ENCODE assay signal across 8 mouse cellular contexts in the genomic region with DNA sequence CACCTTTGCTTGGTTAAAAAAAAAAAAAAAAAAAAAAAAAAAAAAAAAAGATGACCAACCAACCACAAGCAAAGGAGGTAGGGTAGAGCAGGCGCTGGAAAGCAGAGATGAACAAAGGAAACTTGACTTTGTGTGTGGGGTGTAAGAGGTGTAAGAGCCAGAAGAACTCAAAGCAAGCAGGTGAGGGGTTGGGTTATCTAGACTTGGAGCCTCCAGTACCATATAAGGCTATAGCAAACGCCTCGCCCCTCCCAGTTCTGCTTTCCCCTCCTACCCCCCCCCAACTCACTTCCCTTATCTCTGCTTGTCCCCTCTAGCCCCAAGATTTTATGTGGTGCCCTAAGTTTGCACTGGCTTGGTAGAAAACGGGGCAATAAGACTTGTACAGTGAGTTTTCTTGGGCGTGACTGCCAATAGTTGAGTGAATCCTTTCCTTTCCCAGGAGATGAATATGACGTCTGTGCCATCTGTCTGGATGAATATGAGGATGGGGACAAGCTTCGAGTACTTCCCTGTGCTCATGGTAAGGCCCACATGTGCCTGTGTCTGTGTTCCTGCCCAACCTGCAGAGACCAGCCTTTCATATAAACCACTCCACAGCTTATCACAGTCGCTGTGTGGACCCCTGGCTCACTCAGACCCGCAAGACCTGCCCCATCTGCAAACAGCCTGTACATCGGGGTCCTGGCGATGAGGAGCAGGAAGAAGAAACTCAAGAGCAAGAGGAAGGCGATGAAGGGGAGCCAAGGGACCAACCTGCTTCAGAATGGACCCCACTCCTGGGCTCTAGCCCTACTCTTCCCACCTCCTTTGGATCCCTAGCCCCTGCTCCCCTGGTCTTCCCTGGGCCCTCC. TPM values are rescaled to one million over a fixed set of nuclear protein-coding genes. Genes with fewer than 3 reads are reported as not detected.
DNase-seq lines count a peak whose midpoint lies in the region; ATAC-seq lines count a peak whose summit lies in the region.

No protein-coding gene starts in this region.

- peaks cover 51% of the 10 kb centered on the region for H3K4me1 ChIP-seq in heart, embryonic 10.5 days
- H3K4me1 ChIP-seq in embryonic facial prominence, embryonic 11.5 days (ENCODE audit: control insufficient read depth, insufficient read depth, low read length): peaks cover 4% of the 10 kb centered on the region
- peaks cover 71% of the 10 kb centered on the region for H3K4me1 ChIP-seq in liver, embryonic 15.5 days (replicated peaks)

- H3K4me2 ChIP-seq in embryonic facial prominence, embryonic 11.5 days (ENCODE audit: low read depth, low read length): no peak overlapping the region
- H3K4me2 ChIP-seq in liver, embryonic 15.5 days: peak overlapping the region; percentile 99

- H3K27me3 ChIP-seq in heart, embryonic 10.5 days (ENCODE audit: insufficient read depth, poor library complexity, severe bottlenecking): no peaks in the 10 kb centered on the region
- no peaks in the 10 kb centered on the region for H3K27me3 ChIP-seq in embryonic facial prominence, embryonic 11.5 days (ENCODE audit: control insufficient read depth, insufficient read depth, low read length)
- H3K27me3 ChIP-seq in liver, embryonic 15.5 days: peaks cover under 1% of the 10 kb centered on the region; the same call in 1 of the 2 replicates

- 73% methylated on average over 12 of the region's 12 CpGs for WGBS in heart, embryonic 10.5 days
- 81% methylated on average over 12 of the region's 12 CpGs for WGBS in embryonic facial prominence, embryonic 11.5 days
- WGBS in liver, embryonic 15.5 days (ENCODE audit: insufficient replicate concordance): 36% methylated on average over 12 of the region's 12 CpGs

- DNase-seq in heart, embryonic 10.5 days (ENCODE audit: low spot score): no peak
- DNase-seq in heart, adult 8-10 months (ENCODE audit: low spot score): no peak
- peak; percentile 69 to 71 for DNase-seq in B cell, adult 2 months
- no peak for DNase-seq in embryonic facial prominence, embryonic 11.5 days (ENCODE audit: low spot score)
- no peak for DNase-seq in left cerebral cortex, adult 9 months (ENCODE audit: low spot score in 2 of 2)
- no peak for DNase-seq in retina, embryonic 14.5 days (ENCODE audit: low spot score)

- H3K9ac ChIP-seq in embryonic facial prominence, embryonic 11.5 days (replicated peaks; ENCODE audit: low read length): no peak overlapping the region
- peak overlapping the region; percentile 98 for H3K9ac ChIP-seq in liver, embryonic 15.5 days

- H3K4me3 ChIP-seq in heart, embryonic 10.5 days: peak overlapping the region; percentile 27
- H3K4me3 ChIP-seq in embryonic facial prominence, embryonic 11.5 days (ENCODE audit: low read depth, low read length): no peak overlapping the region
- peak overlapping the region; percentile 82 for H3K4me3 ChIP-seq in liver, embryonic 15.5 days (replicated peaks)

- no peaks in the 10 kb centered on the region for H3K9me3 ChIP-seq in heart, embryonic 10.5 days
- no peaks in the 10 kb centered on the region for H3K9me3 ChIP-seq in embryonic facial prominence, embryonic 11.5 days (replicated peaks; ENCODE audit: control insufficient read depth, low read length)
- H3K9me3 ChIP-seq in liver, embryonic 15.5 days (replicated peaks): no peaks in the 10 kb centered on the region

- H3K36me3 ChIP-seq in heart, embryonic 10.5 days: peaks cover 49% of the 10 kb centered on the region
- H3K36me3 ChIP-seq in embryonic facial prominence, embryonic 11.5 days (replicated peaks; ENCODE audit: control insufficient read depth, insufficient read depth, low read depth, low read length): peaks cover 17% of the 10 kb centered on the region
- peaks cover 44% of the 10 kb centered on the region for H3K36me3 ChIP-seq in liver, embryonic 15.5 days (replicated peaks)

- peak overlapping the region; percentile 62; the same call in 1 of the 2 replicates for H3K27ac ChIP-seq in heart, embryonic 10.5 days
- H3K27ac ChIP-seq in embryonic facial prominence, embryonic 11.5 days (replicated peaks; ENCODE audit: low read depth, low read length): peak overlapping the region; percentile 13; the same call in 1 of the 2 replicates
- H3K27ac ChIP-seq in liver, embryonic 15.5 days (replicated peaks): peak overlapping the region; percentile 99

- no peak for ATAC-seq in embryonic facial prominence, embryonic 11.5 days (replicated peaks; ENCODE audit: insufficient number of reproducible peaks, low FRiP score, low TSS enrichment, low read depth)
- no peak for ATAC-seq in liver, embryonic 15.5 days (ENCODE audit: insufficient read depth)
- no peak for ATAC-seq in frontal cortex, adult (ENCODE audit: low TSS enrichment)

RNA-seq across cellular contexts. Expression of gene Slc25a11, which starts 3.3 kb away (rescaled TPM):
- 207 and 246 TPM in 2 replicates for polyA plus RNA-seq in heart, embryonic 10.5 days (2016; fragmentation: Nextera tagmentation; extraction: Ambion mirVana)
- total RNA-seq in heart, adult 8-10 months (2022): 100 to 1,000 TPM; 640 to 724 (median 656) TPM
- 144 and 150 TPM in 2 replicates for polyA plus RNA-seq in embryonic facial prominence, embryonic 11.5 days (2014; fragmentation: Nextera tagmentation; extraction: Ambion mirVana)
- polyA plus RNA-seq in liver, embryonic 15.5 days (2015; fragmentation: Nextera tagmentation; extraction: Ambion mirVana): 70.3 and 79.4 TPM in 2 replicates

RNA-seq across cellular contexts. Expression of gene Rnf167, which starts 3.5 kb away (rescaled TPM):
- polyA plus RNA-seq in heart, embryonic 10.5 days (2016; fragmentation: Nextera tagmentation; extraction: Ambion mirVana): 68.3 and 74.4 TPM in 2 replicates
- 10 to 100 TPM; 53.0 to 67.3 (median 58.7) TPM for total RNA-seq in heart, adult 8-10 months (2022)
- 81.9 and 92.8 TPM in 2 replicates for polyA plus RNA-seq in embryonic facial prominence, embryonic 11.5 days (2014; fragmentation: Nextera tagmentation; extraction: Ambion mirVana)
- 76.8 and 80.4 TPM in 2 replicates for polyA plus RNA-seq in liver, embryonic 15.5 days (2015; fragmentation: Nextera tagmentation; extraction: Ambion mirVana)

RNA-seq across cellular contexts. Expression of gene Pfn1, which starts 3.9 kb away (rescaled TPM):
- polyA plus RNA-seq in heart, embryonic 10.5 days (2016; fragmentation: Nextera tagmentation; extraction: Ambion mirVana): 2,022 and 2,208 TPM in 2 replicates
- total RNA-seq in heart, adult 8-10 months (2022): 100 to 1,000 TPM; 243 to 295 (median 274) TPM
- 1,669 and 1,679 TPM in 2 replicates for polyA plus RNA-seq in embryonic facial prominence, embryonic 11.5 days (2014; fragmentation: Nextera tagmentation; extraction: Ambion mirVana)
- polyA plus RNA-seq in liver, embryonic 15.5 days (2015; fragmentation: Nextera tagmentation; extraction: Ambion mirVana): 927 and 1,040 TPM in 2 replicates

RNA-seq across cellular contexts. Expression of gene Eno3, which starts 6.5 kb away (rescaled TPM):
- 188 and 256 TPM in 2 replicates for polyA plus RNA-seq in heart, embryonic 10.5 days (2016; fragmentation: Nextera tagmentation; extraction: Ambion mirVana)
- 1,000 to 10,000 TPM; 1,693 to 1,917 (median 1,770) TPM for total RNA-seq in heart, adult 8-10 months (2022)
- 30.7 and 40.4 TPM in 2 replicates for polyA plus RNA-seq in embryonic facial prominence, embryonic 11.5 days (2014; fragmentation: Nextera tagmentation; extraction: Ambion mirVana)
- polyA plus RNA-seq in liver, embryonic 15.5 days (2015; fragmentation: Nextera tagmentation; extraction: Ambion mirVana): 10.8 and 18.2 TPM in 2 replicates

RNA-seq across cellular contexts. Expression of gene Gp1ba, which starts 11.6 kb away (rescaled TPM):
- 1.6 and 1.9 TPM in 2 replicates for polyA plus RNA-seq in heart, embryonic 10.5 days (2016; fragmentation: Nextera tagmentation; extraction: Ambion mirVana)
- total RNA-seq in heart, adult 8-10 months (2022): under 1 TPM; 0.31 to 0.55 (median 0.54) TPM
- polyA plus RNA-seq in embryonic facial prominence, embryonic 11.5 days (2014; fragmentation: Nextera tagmentation; extraction: Ambion mirVana): 0.93 and 1.3 TPM in 2 replicates
- polyA plus RNA-seq in liver, embryonic 15.5 days (2015; fragmentation: Nextera tagmentation; extraction: Ambion mirVana): 2.6 and 3.0 TPM in 2 replicates

Comparison
In these comparisons a context has a peak if more than half of its experiments do, and no peak if none do; other contexts are left out.
1. DNase-seq: peak in B cell, adult 2 months (2 of 2); none in heart, embryonic 10.5 days (single experiment), heart, adult 8-10 months (single experiment), embryonic facial prominence, embryonic 11.5 days (single experiment), left cerebral cortex, adult 9 months (0 of 2) and retina, embryonic 14.5 days (single experiment).
2. H3K27ac ChIP-seq: peak in every context shown above with its lines; median percentile 99 in liver, embryonic 15.5 days; 62 in heart, embryonic 10.5 days; 13 in embryonic facial prominence, embryonic 11.5 days.